Mouse (Mus musculus) lung, postnatal 0 days (tissue): ENCODE measurements at regions not wholly inside any gene's neighbourhood (a gene's known extent, or its start where the extent isn't known, plus 50 kb on each side); places are given as distances from the start of the nearest gene placed in this dataset.

Experiments
- CTCF ChIP-seq: IDR thresholded peaks from 2 replicates; pipeline ENCODE4 v1.5.1; 2016; ENCODE audit warnings: antibody characterized with exemption, mild to moderate bottlenecking
- EP300 ChIP-seq: IDR thresholded peaks from 2 replicates; pipeline ENCODE4 v1.6.1; 2016; ENCODE audit warnings: antibody characterized with exemption, mild to moderate bottlenecking, control low read depth

- TF ChIP-seq CTCF (no peak), EP300 (no peak)
Observed at GRCm38 (mm10) chr3:45572995-45573394, 194.8 kb downstream of the Pcdh10 start.
